Mouse (Mus musculus): ENCODE measurements around the gene Gm27027. TPM values are rescaled to one million over a fixed set of nuclear protein-coding genes. Genes with fewer than 3 reads are reported as not detected.
A peak's percentile ranks its signal among the peaks of the same experiment; 100 is the strongest.

Gm27027 gene
- total RNA-seq, 2 experiments from 2014 or later, result not detected

- intact Hi-C loops (cut with DNase I), result no loop called here
- no peak for DNase-seq
Observed at GRCm38 (mm10) chr2:93944855-93945254, 51.3 kb downstream of the Gm27027 start.

DNA sequence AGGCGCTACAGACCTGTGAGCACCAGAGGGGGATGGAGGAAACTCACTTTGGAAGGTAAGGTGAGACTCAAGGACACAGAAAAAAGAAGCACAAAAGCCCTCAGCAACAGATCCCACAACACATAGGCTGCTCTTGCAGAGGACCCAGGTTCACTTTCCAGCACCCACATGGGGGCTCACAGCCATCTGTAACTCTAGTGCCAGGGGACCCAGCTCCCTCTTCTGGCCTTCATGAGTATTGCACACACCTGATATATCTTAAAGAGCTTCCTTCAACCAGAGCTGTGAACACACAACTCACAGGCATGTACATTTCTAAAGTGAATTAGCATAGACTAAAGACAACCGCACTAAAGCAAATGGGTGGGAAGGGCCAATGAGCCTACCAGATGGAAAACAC, 52.1 kb downstream of the Gm27027 start:
- no peak for DNase-seq
- intact Hi-C loops (cut with DNase I), result no loop called here

- DNase-seq, result peak in 1 of 2 experiments; percentile 59
- intact Hi-C loops (cut with DNase I), result no loop called here
Observed at GRCm38 (mm10) chr2:93941670-93942069, 54.5 kb downstream of the Gm27027 start.

- no peak for DNase-seq
- intact Hi-C loops (cut with DNase I), result no loop called here
Observed at GRCm38 (mm10) chr2:93938534-93938933, 57.6 kb downstream of the Gm27027 start.

DNA sequence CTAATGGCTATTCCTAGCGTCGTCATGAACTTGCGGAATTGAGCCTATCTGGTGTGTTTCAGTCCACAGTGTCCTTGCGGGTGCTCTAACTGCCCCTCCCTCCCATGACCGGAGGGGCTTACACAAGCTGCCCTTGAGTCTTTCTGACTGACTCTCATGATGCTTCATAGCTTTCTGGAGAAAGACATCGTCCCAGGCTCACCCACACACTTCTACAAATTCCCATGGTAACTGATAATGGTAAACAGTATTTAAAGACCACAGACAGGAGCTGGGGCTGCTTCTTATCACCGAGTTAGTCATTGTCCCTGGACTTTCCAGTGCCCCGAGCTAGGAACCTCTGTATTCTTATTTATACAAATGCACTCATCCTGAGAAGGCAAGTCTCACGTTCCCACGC, 67.3 kb downstream of the Gm27027 start:
- no peak for DNase-seq
- intact Hi-C loops (cut with DNase I), result no loop called here

- DNase-seq, result no peak
- intact Hi-C loops (cut with DNase I), result no loop called here
Observed at GRCm38 (mm10) chr2:93927701-93928437, 68.3 kb downstream of the Gm27027 start.

DNA sequence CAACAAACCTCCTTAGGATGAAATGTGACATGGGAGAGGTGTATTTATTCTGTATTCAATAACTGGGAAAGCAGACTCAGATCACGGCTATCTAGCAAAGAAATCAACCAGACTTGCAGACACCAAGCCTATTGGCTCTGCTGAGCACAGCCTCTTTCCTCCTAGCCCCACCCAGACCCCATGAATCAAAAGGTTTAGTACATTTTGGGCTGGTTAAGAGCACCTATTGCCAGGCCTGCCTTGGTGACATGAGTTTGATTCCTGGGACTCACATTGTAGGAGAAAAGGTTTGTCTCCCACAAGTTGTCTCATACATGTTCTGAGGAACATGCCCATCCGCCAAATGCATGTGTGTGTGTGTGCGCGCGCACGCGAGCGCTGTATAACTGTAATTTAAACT, 70.0 kb downstream of the Gm27027 start:
- DNase-seq, result no peak
- intact Hi-C loops (cut with DNase I), result no loop called here

DNA sequence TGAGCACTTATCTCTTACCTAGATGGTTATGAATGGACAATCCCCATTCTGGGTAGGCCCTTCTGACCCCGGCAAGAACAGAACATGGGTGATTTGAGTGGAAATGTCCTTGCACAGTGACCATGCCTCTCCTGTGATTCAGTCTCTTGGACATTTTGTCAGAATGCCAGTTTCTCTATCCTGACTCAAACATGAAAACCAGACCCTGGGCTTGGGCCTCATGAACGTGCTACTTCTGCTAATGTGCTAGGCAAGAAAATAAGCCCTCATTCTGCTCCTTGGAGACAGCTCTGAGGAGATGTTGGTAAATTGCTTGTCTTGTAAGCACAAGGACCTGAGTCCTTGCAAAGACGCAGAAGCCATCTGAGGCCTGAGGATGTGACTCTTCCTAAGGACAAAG, 77.1 kb downstream of the Gm27027 start:
- intact Hi-C loops (cut with DNase I), result no loop called here
- DNase-seq, result no peak

- intact Hi-C loops (cut with DNase I), result no loop called here
- no peak for DNase-seq
Observed at GRCm38 (mm10) chr2:93913552-93913951, 82.6 kb downstream of the Gm27027 start.

GRCm38 (mm10) chr2:93911942-93912341, 84.2 kb downstream of the Gm27027 start:
- peak in 1 of 2 experiments; percentile 39 for DNase-seq
- intact Hi-C loops (cut with DNase I), result no loop called here

GRCm38 (mm10) chr2:93909716-93910115, 86.4 kb downstream of the Gm27027 start:
- intact Hi-C loops (cut with DNase I), result loop anchor here (5.0 kb wide), 1 partner anchor 43 kb away; no protein-coding TSS in a partner anchor
- DNase-seq, result peak in 1 of 2 experiments; percentile 20

DNA sequence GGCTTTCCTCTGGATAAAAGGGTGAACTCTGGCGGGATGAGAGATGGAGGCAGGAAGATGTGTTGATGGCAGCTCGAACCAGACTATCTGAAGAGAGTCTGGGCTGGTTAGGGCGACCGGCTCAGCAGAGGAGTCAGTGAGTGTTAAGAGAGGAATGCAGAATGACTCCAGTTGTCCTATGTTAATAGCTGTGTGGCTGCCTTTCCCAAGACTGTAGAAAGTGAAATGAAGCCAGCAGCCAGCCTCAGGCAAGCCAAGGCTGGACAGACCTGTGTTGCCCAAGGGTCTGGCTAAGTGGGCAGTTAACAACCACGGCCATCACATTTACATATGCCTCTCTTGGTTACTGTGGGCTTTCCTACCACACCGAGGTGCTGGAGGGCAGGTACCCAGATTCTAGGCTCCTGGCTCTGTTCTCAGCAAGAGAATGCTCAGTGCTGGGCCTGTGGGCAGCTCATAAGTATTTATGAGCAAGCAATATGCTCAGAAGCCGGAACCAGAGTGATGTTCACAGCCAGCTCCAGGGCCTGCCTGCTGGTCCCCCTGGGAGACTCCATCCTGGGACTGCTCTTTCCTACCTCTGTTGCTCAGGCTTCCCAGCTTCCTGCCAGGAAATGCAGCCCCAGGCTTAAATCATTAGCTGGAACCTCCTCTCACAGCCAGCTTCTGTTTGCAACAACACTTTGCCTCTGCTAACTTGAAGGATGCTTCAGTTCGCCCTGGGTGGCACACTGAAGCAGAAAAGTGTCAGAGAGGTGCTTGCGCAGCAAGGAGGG, 88.4 kb downstream of the Gm27027 start:
- DNase-seq, result peak; percentile 35 to 42
- intact Hi-C loops (cut with DNase I), result loop anchor here (5.0 kb wide), 1 partner anchor 45 kb away; no protein-coding TSS in a partner anchor

Other genes with a start within 250 kb of the Gm27027 start
- 10 to 100 TPM; 48.8 to 49.9 TPM for gene Ext2, start 173.8 kb downstream of the Gm27027 start, total RNA-seq (2021)
- 1 to 10 TPM; 3.4 to 5.0 TPM for gene Accs, start 146.4 kb downstream of the Gm27027 start, total RNA-seq (2021)
- gene Accsl, start 127.2 kb downstream of the Gm27027 start, total RNA-seq (2021), result not detected
- 10 to 100 TPM; 20.7 to 20.9 TPM for gene Gm13889, start 39.2 kb downstream of the Gm27027 start, total RNA-seq (2021)
- gene Alkbh3, start 14.5 kb upstream of the Gm27027 start, total RNA-seq (2021), result 10 to 100 TPM; 58.7 to 63.1 TPM
- 10 to 100 TPM; 21.0 to 21.1 TPM for gene Hsd17b12, start 161.6 kb upstream of the Gm27027 start, total RNA-seq (2021)

All from heart, postnatal 14 days (tissue).